Mouse (Mus musculus): ENCODE data around the gene Ddx39b. TPM values are rescaled to one million over a fixed set of nuclear protein-coding genes. Genes with fewer than 3 reads are reported as not detected.
"Not testable (repeated sequence)": the region's sequence is repeated elsewhere in the genome, so short reads cannot be mapped to it uniquely, and the experiment has no call there.

Gene Ddx39b
- total RNA-seq, 2 experiments from 2014 or later: 187 to 417 TPM

GRCm38 (mm10) chr17:35257378-35257777 lies 15.8 kb downstream of the Ddx39b start:
- ATAC-seq (replicated peaks; ENCODE audit: poor library complexity, severe bottlenecking): no peak

DNA sequence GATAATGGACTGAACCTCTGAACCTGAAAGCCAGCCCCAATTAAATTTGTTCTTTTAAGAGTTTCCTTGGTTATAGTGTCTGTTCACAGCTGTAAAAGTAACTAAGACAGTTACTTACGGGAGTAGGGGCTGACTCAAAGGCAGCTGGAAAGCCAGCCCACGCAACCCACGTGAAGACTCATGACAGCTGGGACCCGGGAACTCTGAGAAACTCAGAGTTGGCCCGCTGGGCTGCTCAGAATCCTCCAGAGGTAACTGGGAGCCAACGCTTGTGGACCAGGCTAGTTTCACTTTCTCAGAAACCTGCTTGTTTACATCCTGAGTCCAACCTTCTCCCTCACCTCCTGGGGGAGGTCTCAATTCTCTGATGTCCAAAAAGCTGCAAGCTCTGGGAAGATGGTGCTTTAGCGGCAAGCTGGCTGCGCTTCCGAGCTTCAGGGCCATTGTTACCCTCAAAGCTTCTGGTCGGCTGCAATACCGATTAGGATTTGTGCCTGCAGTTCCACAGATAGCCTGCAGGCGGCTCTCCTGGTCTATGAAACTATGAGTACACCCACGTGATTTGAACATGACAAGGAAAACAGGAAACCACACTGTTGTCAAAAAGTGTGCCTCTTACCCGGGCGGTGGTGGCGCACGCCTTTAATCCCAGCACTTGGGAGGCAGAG lies 16.4 kb downstream of the Ddx39b start:
- ATAC-seq (replicated peaks; ENCODE audit: poor library complexity, severe bottlenecking): peak; percentile 31

- ATAC-seq (replicated peaks; ENCODE audit: poor library complexity, severe bottlenecking): peak; percentile 69
Observed at GRCm38 (mm10) chr17:35258492-35259478, 17.2 kb downstream of the Ddx39b start.

DNA sequence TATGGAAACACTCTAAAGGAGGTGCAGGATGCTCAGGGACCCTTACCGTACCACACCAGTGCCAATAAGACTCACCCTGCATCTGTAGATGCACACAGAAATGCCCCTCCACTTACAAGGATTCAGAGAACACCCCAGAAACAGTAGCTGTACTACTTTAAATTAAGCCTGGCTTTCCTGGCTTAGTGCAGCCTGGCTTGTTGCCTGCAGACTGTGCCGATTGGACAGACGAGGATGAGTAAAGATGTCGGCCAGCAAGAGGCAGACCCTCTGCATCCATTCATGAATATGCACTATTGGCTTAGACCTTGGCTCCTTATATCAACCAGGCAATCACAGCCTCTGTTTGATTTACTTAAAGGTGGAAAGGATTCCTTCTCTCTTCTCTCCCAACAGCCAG lies 18.1 kb downstream of the Ddx39b start:
- no peak for ATAC-seq (replicated peaks; ENCODE audit: poor library complexity, severe bottlenecking)

GRCm38 (mm10) chr17:35261651-35262050 lies 20.1 kb downstream of the Ddx39b start:
- no peak for ATAC-seq (replicated peaks; ENCODE audit: poor library complexity, severe bottlenecking)

DNA sequence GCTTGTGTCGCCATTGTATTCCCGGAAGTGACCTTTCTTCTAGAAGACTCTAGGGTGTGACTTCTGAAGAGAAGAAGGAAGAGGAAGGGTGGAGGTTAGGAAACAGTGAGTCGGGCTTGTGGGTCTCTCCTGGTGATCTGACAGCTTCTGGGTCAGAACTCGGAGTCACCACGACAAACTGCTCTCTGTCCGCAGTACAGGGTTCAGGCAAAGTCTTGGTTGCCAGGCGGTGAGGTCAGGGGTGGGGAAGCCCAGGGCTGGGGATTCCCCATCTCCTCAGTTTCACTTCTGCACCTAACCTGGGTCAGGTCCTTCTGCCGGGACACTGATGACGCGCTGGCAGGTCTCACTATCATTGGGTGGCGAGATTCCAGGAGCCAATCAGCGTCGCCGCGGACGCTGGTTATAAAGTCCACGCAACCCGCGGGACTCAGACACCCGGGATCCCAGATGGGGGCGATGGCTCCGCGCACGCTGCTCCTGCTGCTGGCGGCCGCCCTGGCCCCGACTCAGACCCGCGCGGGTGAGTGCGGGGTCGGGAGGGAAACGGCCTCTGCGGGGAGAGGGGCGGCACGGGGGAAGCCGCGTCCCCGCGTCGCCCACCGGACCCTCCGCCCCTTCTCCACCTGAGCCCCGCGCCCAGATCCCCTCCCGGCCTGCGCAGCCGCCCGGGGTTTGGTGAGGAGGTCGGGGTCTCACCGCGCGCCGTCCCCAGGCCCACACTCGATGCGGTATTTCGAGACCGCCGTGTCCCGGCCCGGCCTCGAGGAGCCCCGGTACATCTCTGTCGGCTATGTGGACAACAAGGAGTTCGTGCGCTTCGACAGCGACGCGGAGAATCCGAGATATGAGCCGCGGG lies 21.3 kb downstream of the Ddx39b start, which contains the start of gene H2-D1:
H2-D1 (plus strand) TSS at position 67 of the 859 bp plus-strand sequence.
- peak; percentile 87 for ATAC-seq (replicated peaks; ENCODE audit: poor library complexity, severe bottlenecking)

DNA sequence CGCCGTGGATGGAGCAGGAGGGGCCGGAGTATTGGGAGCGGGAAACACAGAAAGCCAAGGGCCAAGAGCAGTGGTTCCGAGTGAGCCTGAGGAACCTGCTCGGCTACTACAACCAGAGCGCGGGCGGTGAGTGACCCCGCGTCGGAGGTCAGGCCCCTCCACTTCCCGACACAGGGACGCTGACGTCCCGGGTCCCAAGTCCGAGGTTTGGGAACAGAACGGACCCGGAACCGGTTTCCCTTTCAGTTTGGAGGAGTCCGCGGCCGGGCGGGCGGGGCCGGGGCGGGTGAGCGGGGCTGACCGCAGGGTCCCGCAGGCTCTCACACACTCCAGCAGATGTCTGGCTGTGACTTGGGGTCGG lies 22.0 kb downstream of the Ddx39b start:
- no peak for ATAC-seq (replicated peaks; ENCODE audit: poor library complexity, severe bottlenecking)

- ATAC-seq (replicated peaks; ENCODE audit: poor library complexity, severe bottlenecking): no peak
Observed at GRCm38 (mm10) chr17:35267399-35268086, 26.0 kb downstream of the Ddx39b start.

GRCm38 (mm10) chr17:35269653-35270347 lies 28.3 kb downstream of the Ddx39b start:
- peak; percentile 67 for ATAC-seq (replicated peaks; ENCODE audit: poor library complexity, severe bottlenecking)

DNA sequence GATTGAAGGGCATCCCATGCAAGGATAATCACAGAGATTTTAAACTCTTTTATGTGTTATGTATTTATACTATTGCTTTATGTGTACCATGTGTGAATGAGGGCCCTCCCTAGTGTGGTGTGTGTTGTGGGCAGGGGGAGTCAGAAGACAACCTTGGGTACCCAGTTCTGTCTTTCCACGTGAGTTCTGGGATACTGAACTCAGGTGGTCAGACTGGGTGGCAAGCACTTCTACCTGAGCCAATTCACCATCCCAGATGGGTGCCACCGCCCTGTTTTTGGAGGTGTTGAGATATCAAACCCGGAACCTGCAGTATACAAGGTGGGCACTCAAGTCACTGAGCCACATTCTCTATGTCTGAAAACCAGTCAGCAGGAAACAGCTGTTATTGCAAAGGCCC lies 30.7 kb downstream of the Ddx39b start:
- ATAC-seq (replicated peaks; ENCODE audit: poor library complexity, severe bottlenecking): no peak

GRCm38 (mm10) chr17:35274770-35275169 lies 33.2 kb downstream of the Ddx39b start:
- peak; percentile 81 for ATAC-seq (replicated peaks; ENCODE audit: poor library complexity, severe bottlenecking)

DNA sequence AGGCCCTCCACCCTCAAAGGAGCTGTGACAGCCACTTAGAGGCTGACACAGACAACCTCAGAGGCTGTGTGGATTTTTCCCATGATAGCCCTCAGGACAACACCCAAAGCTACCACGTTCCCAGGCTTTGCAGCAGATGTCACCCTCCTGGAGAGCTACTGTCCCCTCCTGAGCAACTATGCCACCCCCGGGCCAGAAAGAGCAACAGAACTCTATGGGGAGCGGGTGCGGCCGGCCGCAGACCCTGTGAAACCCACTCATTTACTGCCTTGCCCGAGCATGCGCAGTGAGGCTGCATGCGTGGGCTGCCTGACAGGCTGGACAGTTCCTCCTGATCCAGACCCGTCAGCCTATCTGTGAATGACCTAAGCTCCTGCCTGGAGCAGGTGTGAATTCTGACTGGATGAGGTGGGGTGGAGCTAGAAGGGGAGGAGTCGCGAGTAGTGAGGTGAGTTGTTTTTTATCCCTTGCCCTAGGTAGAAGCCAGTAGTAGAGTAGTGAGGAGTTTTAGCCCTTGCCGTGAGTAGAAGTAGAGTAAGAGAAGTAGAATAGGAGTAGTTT lies 34.8 kb downstream of the Ddx39b start:
- ATAC-seq (replicated peaks; ENCODE audit: poor library complexity, severe bottlenecking): no peak

- ATAC-seq (replicated peaks; ENCODE audit: poor library complexity, severe bottlenecking): no peak
Observed at GRCm38 (mm10) chr17:35278049-35278448, 36.5 kb downstream of the Ddx39b start.

GRCm38 (mm10) chr17:35278957-35279688 lies 37.6 kb downstream of the Ddx39b start:
- ATAC-seq (replicated peaks; ENCODE audit: poor library complexity, severe bottlenecking): no peak

DNA sequence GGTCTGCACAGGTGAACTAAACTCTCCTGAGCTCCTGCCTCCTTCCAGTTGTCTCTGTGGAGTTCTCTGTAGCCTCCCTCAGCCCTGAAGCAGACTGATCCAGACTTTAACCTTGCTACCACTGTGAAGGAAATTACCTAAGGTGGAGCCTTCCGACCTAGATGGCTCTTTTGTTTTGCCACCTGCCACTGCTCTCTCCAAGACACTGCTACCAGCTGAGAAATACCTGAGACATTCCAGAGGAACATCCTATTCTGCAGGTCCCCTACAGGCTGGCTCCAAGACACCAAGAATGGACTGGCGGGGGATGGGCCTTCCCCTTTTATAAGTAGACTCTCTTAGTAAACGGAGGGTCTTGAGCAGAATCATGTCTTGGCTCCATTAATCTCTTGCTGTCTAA lies 38.7 kb downstream of the Ddx39b start:
- no peak for ATAC-seq (replicated peaks; ENCODE audit: poor library complexity, severe bottlenecking)

DNA sequence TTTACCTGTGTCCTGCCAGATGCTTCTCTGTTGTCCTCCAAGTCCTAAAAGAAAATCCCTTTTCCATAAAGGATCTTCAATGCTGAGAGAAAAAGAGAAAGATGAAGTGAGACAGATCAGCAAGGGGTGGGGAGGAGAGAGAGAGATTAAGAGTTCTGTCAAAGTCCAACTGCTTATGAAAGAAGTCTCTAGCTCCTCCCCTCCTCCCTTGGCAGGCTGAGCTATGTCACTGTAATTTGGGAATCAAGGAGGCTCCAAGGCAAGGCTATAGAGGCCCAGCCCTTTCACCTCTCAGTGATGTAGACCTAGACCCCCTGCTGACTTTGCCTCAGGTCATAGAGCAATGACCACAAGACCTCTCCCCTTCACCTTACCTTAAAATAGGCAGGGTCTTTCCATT lies 43.9 kb downstream of the Ddx39b start:
- ATAC-seq (replicated peaks; ENCODE audit: poor library complexity, severe bottlenecking): no peak

GRCm38 (mm10) chr17:35295796-35296195 lies 54.2 kb downstream of the Ddx39b start:
- ATAC-seq (replicated peaks; ENCODE audit: poor library complexity, severe bottlenecking): peak; percentile 61; the same call in 1 of the 2 replicates

DNA sequence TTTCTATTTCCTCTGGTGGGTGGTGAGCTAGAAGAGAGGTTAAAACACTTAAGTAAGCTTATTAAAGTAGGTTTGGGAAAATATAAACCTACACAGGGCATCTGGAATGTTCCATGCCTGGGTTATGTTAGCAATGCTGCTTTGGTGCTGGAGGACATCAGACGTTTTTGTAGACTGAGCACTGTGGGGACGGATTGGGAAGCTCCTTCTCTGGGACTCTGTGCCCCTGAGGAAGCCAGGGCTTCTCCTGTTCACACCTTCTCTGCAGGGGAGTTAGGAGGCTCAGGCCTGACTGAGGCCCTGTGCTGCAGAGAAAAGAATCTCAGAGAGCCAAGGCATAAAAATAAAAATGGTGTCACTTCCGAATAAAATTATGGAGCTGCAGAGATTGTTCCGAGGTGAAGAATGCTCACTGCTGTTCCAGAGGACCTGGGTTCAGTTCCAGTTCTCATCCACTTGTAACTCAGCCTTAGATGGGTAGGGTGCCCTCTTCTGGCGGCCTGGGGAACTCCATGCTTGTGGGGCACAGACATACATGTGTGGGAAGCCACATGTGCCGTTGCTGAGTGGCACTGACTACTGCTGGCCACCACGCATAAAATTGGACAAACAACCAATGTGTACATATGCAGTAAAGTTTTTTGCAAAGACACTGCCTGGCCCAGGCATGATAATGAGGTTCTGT lies 58.9 kb downstream of the Ddx39b start:
- not testable (repeated sequence) for ATAC-seq (replicated peaks; ENCODE audit: poor library complexity, severe bottlenecking)

Data from granulocyte monocyte progenitor cell, adult 5-6 weeks (primary cell).